ENCODE assay signal across 8 mouse cellular contexts in the genomic region with DNA sequence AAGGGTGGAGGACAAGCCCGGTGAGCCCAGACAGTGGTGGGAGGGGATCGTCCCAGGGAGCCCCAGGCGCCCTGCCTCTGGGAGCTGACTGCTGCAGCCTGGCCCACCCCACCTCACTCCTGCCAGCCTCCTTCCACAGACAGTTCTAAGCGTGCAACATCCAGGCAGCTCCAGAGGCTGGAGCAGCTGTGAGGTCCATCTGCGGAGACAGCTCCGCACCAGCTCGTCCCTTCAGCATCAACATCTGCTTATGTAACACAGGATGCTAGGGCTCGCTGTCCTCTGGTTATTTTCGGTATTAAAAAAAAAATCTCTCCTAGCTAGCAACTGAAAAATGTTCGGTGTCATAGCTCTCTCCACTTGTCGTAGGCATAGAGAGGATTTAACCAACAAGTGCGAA. TPM values are rescaled to one million over a fixed set of nuclear protein-coding genes. Genes with fewer than 3 reads are reported as not detected.
DNase-seq lines count a peak whose midpoint lies in the region; ATAC-seq and TF ChIP-seq lines count a peak whose summit lies in the region.

No protein-coding gene starts in this region.

- H3K9ac ChIP-seq in hindbrain, embryonic 13.5 days: peak overlapping the region; percentile 69
- peak overlapping the region; percentile 48; the same call in 1 of the 2 replicates for H3K9ac ChIP-seq in neural tube, embryonic 12.5 days

- ATAC-seq in hindbrain, embryonic 13.5 days (ENCODE audit: low FRiP score): peak; percentile 84
- peak; percentile 80 for ATAC-seq in neural tube, embryonic 12.5 days (ENCODE audit: low FRiP score, low read depth)
- no peak for ATAC-seq in activated CD4-positive, CD25-positive, alpha-beta regulatory T cell, adult 4 months

- DNase-seq in cerebellum, adult 11-12 months: peak; percentile 9
- DNase-seq in cerebellum, adult 9-11 months: no peak
- peak; percentile 14 to 33 for DNase-seq in cerebellum, adult 2 months
- peak; percentile 13 to 22 for DNase-seq in frontal cortex, postnatal 14 days (ENCODE audit: low spot score in 2 of 2)
- DNase-seq in left cerebral cortex, postnatal 36 days (ENCODE audit: low spot score in 2 of 2): peak; percentile 56 to 62

- H3K27ac ChIP-seq in cerebellum, adult 2 months (ENCODE audit: insufficient read depth, low read length): no peak overlapping the region
- H3K27ac ChIP-seq in hindbrain, embryonic 13.5 days: no peak overlapping the region
- no peak overlapping the region for H3K27ac ChIP-seq in neural tube, embryonic 12.5 days

- intact Hi-C loops in left cerebral cortex, postnatal 36 days (cut with DNase I): no loop called here

- no peak for TF ChIP-seq CTCF in cerebellum, adult 2 months (IDR thresholded peaks at IDR 0.05; ENCODE audit: borderline replicate concordance, insufficient read depth, low read depth, low read length)

- peak overlapping the region; percentile 74 for H3K4me2 ChIP-seq in hindbrain, embryonic 13.5 days
- H3K4me2 ChIP-seq in neural tube, embryonic 12.5 days (replicated peaks): peak overlapping the region; percentile 73

- TF ChIP-seq POLR2A in cerebellum, adult 2 months (IDR thresholded peaks at IDR 0.05; ENCODE audit: borderline replicate concordance, insufficient read depth, low read length): no peak

- no peaks in the 10 kb centered on the region for H3K36me3 ChIP-seq in hindbrain, embryonic 13.5 days
- H3K36me3 ChIP-seq in neural tube, embryonic 12.5 days: no peaks in the 10 kb centered on the region

- no peaks in the 10 kb centered on the region for H3K27me3 ChIP-seq in cerebellum, adult 2 months (ENCODE audit: control insufficient read depth, insufficient read depth, low read length)
- H3K27me3 ChIP-seq in hindbrain, embryonic 13.5 days: peaks cover 4% of the 10 kb centered on the region; the same call in 1 of the 2 replicates
- H3K27me3 ChIP-seq in neural tube, embryonic 12.5 days (replicated peaks): no peaks in the 10 kb centered on the region

- 0 out of 2 replicates have a peak, but pooled peaks cover 3% of the 10 kb centered on the region for H3K4me1 ChIP-seq in cerebellum, adult 2 months (ENCODE audit: control insufficient read depth, insufficient read depth, low read length)
- H3K4me1 ChIP-seq in hindbrain, embryonic 13.5 days (replicated peaks): peaks cover 14% of the 10 kb centered on the region
- peaks cover 4% of the 10 kb centered on the region for H3K4me1 ChIP-seq in neural tube, embryonic 12.5 days

- WGBS in cerebellum, adult 2 months: 12% methylated on average over 12 of the region's 12 CpGs
- WGBS in hindbrain, embryonic 13.5 days: 25% methylated on average over 12 of the region's 12 CpGs
- 26% methylated on average over 12 of the region's 12 CpGs for WGBS in neural tube, embryonic 12.5 days

- peak overlapping the region; percentile 75 for H3K4me3 ChIP-seq in cerebellum, adult 2 months (replicated peaks; ENCODE audit: insufficient read depth, low read depth, low read length)
- H3K4me3 ChIP-seq in hindbrain, embryonic 13.5 days: peak overlapping the region; percentile 45
- H3K4me3 ChIP-seq in neural tube, embryonic 12.5 days: peak overlapping the region; percentile 35

- no peaks in the 10 kb centered on the region for H3K9me3 ChIP-seq in hindbrain, embryonic 13.5 days
- no peaks in the 10 kb centered on the region for H3K9me3 ChIP-seq in neural tube, embryonic 12.5 days

RNA-seq across cellular contexts. Expression of gene Col8a1, which starts 0.7 kb away (rescaled TPM):
- 0.87 and 1.6 TPM in 2 replicates for polyA plus RNA-seq in cerebellum, adult 2 months (2012; rRNA removed)
- polyA plus RNA-seq in hindbrain, embryonic 13.5 days (2015; fragmentation: Nextera tagmentation; extraction: Ambion mirVana): 4.5 and 5.5 TPM in 2 replicates
- 1 to 10 TPM; 1.9 to 2.1 TPM for total RNA-seq in left cerebral cortex, postnatal 36 days (2021)
- polyA plus RNA-seq in neural tube, embryonic 12.5 days (2016; fragmentation: Nextera tagmentation; extraction: Ambion mirVana): 9.1 and 10.4 TPM in 2 replicates
- under 1 TPM in 1 of 2 experiments, not detected in 1; 0.08 TPM for polyA plus RNA-seq in activated CD4-positive, CD25-positive, alpha-beta regulatory T cell, adult 4 months (2017; shearing (Covaris generic))
